Mouse (Mus musculus) 3T3-L1 (cell line): ENCODE measurements at regions not wholly inside any gene's neighbourhood (a gene's known extent, or its start where the extent isn't known, plus 50 kb on each side); places are given as distances from the start of the nearest gene placed in this dataset.

Source experiments
- DNase-seq: peaks from one replicate; pipeline ENCODE4 v3.0.0-alpha.2; 2015; ENCODE audit warnings: low read depth, low spot score

DNA sequence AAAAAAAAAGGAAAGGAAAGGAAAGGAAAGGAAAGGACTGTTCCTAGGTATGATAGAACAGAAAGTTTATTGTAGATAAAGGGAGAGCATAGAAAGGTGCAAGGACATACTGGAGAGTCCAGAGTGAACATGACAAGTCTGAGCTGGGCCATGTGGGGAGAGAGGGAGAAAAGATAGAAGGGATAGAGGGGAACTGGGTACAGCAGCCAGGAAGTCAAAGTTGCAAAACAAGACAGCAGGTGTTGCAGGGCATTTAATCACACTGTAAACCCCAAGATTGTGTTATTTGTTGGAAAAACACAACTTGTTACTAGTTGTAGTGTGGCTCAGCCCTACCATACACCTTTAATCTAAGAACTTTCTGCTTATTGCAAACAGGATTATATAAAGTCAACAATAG, 110.6 kb upstream of the Gm28710 start:
- no peak for DNase-seq

GRCm38 (mm10) chr5:16684079-16684478, 107.5 kb upstream of the Gm28710 start:
- no peak for DNase-seq

GRCm38 (mm10) chr5:16699260-16699659, 92.3 kb upstream of the Gm28710 start:
- no peak for DNase-seq

GRCm38 (mm10) chr5:16700546-16700945, 91.1 kb upstream of the Gm28710 start:
- DNase-seq = no peak

DNA sequence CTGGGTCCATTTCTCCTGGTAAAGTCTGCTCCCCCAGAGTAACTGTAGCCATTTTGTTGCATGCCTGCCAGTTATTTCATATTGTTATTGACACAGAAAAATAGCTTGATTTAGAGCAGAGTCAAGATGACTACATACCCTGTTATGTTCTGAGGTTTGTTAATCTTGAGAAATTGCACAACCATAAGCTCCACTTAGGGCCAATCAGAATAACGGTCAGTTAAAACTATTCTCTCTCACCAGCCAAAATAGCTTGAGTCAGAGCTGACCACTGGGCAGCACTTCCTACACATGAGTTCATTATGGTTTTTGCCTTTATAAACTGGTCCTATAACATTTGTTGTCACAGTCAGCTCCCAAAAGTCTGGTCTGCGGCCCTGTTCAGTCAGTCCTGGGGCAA, 88.9 kb upstream of the Gm28710 start:
- peak; percentile 54 for DNase-seq

DNA sequence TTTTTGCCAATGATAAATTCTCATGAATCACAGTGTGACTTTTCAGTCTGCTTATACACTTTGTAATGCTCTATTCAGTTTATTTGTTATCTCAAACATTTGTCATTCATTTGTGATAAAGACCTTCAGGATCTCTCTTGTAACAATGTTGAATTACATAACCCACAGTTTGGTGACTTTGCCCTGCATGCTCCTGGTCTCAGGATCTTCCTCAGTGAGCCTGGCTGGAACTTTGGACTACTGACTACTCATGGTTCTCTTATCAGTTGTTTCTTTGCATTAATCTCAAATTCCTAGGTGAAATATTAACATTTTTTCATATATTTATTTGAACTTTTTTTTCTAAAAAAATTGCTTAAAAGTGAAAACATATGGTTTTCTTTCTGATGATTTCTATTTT, 75.7 kb upstream of the Gm28710 start:
- no peak for DNase-seq

DNA sequence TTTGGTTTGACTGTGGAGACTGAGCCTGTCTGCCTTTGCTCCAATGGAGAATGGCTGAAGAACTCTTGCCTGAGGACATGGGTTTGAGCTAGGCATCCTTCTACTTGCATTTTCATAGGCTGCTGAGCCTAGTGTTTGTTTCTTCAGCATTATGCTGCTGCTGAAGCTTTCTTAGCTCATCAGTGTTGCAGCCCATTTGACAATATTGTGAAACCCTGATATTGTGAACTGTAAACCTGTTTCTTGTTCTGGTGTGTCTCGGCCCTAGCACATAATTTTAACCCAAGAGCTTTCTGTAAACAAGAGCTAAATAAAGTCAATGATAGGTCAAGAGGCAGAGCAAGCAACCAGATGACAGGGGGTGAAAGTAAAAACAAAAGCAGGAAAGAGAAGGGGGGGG, 75.2 kb upstream of the Gm28710 start:
- peak; percentile 22 for DNase-seq

GRCm38 (mm10) chr5:16724820-16725219, 66.8 kb upstream of the Gm28710 start:
- no peak for DNase-seq
